Mouse (Mus musculus): ENCODE data around the gene Cdca8.

The Cdca8 gene

GRCm38 (mm10) chr4:124880599-124880998 is 58.5 kb downstream of the Cdca8 start, which contains the start of gene Epha10:
Gene Epha10 (plus strand): TSS chr4:124880899.
- DNase-seq (ENCODE audit: inconsistent ontology term) = no peak

DNA sequence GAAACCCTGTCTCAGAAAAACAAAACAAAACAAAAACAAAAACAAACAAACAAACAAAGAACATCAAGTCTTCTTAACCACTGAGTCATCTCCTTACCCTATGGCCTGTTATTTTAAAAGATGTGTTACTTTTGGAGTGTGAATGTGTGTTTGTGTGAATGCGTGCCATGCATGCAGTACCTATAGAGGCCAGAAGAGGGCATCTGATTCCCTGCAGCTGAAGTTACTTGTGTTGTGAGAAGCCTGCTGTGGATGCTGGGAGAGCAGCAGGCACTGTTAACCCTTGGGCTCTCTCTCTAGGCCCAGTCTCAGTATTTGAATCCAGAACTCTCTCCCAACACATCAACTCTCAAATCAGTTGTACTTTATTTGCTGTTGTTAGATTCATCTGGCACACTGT is 66.4 kb downstream of the Cdca8 start:
- no peak for DNase-seq (ENCODE audit: inconsistent ontology term)
